Mouse (Mus musculus) small intestine, adult 2 months (tissue): Measurements from ENCODE around the gene Apobec1. TPM values are rescaled to one million over a fixed set of nuclear protein-coding genes. Genes with fewer than 3 reads are reported as not detected.
A peak's percentile ranks its signal among the peaks of the same experiment; 100 is the strongest.
"Not testable (repeated sequence)": the region's sequence is repeated elsewhere in the genome, so short reads cannot be mapped to it uniquely, and the experiment has no call there.

Experiments used
- H3K27ac ChIP-seq: fragments of 200-500 bp; 2 replicates; pipeline ENCODE4 v1.5.1; 2012; ENCODE audit warnings: low read depth, low read length, control low read depth, inconsistent platforms; ENCODE audit not compliant: insufficient read depth
- H3K27me3 ChIP-seq: fragments of 200-500 bp; 2 replicates; pipeline ENCODE4 v1.6.1; 2012; ENCODE audit warnings: mild to moderate bottlenecking, moderate library complexity, low read length, inconsistent platforms; ENCODE audit not compliant: control insufficient read depth, insufficient read depth
- H3K36me3 ChIP-seq: fragments of 200-500 bp; 2 replicates; pipeline ENCODE4 v1.6.1; 2012; ENCODE audit warnings: mild to moderate bottlenecking, low read length, control low read depth, inconsistent platforms; ENCODE audit not compliant: control insufficient read depth, insufficient read depth
- H3K4me1 ChIP-seq: fragments of 200-500 bp; 2 replicates; pipeline ENCODE4 v1.6.1; 2012; ENCODE audit warnings: low read length, inconsistent platforms, mixed read lengths; ENCODE audit not compliant: control insufficient read depth, insufficient read depth, insufficient read length
- H3K4me3 ChIP-seq: fragments of 200-500 bp; 2 replicates; pipeline ENCODE4 v1.5.1; 2012; ENCODE audit warnings: low read depth, mild to moderate bottlenecking, control low read depth, inconsistent platforms, low read length, moderate library complexity
- CTCF ChIP-seq: fragments of 200-500 bp; IDR thresholded peaks from 2 replicates; pipeline ENCODE4 v1.5.1; 2012; ENCODE audit warnings: low read depth, mild to moderate bottlenecking, control low read depth, inconsistent platforms, low read length, moderate library complexity, mixed read lengths; ENCODE audit not compliant: insufficient replicate concordance, insufficient read length; ENCODE audit errors: extremely low read depth
- POLR2A ChIP-seq: fragments of 200-500 bp; IDR thresholded peaks from 2 replicates; pipeline ENCODE4 v1.6.1; 2012; ENCODE audit warnings: low read depth, mild to moderate bottlenecking, control low read depth, inconsistent platforms, low read length, moderate library complexity
- WGBS: fragments of 180-500 bp; shearing (Covaris S2); methylation state at CpG from one replicate; pipeline ENCODE4 v1.1.7; 2018; 5-methylcytosine and 5-hydroxymethylcytosine counted together
- polyA plus RNA-seq: library from polyadenylated mRNA; depleted of rRNA; stranded (reverse); fragments of >200 nt; gene quantifications from 2 replicates; pipeline ENCODE4 v1.2.3, GENCODE M21; 2012; rRNA removed

Gene Apobec1
- polyA plus RNA-seq = 15.2 and 15.5 TPM in 2 replicates

DNA sequence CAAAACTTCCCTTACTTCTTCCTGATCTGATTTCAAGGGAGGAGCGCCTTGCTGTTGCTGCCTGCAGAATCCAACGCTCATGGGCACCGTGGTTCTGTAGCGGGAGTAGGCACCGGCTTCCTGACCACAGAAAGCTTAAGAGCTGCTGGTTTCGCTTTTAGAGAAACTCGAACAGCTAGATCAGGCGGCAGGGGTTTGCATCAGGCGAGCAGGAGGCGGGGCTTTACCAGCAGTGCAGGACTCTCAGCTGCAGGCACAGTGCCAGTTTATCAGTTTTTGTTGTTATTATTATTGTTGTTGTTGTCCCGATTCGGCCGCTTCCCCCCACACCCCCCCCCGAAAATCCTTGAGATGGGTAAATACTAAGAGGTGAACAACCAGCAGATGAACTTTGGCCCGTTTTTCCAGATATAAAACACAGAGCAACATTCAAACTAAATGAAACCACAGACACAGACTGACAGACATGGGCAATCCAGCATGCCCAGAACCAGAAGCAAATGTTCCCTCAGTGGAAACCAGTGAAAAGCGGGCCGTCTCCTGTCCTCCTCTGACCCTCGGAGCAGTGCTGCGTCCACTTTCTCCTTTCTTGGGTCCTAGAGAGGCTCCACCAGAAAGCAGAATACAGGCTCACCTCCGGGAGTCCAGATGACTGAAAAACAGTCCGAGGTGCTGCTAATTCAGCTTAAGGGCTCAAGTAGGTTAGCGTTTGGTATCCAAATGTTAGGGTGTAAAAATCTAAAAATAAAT, at the start of gene Apobec1:
Apobec1 (minus strand) TSS at position 203 of the 750 bp plus-strand sequence.
- under 1% methylated on average over 22 of the region's 22 CpGs for WGBS
- Histone ChIP-seq H3K36me3 (no peaks in the 10 kb centered on the region), H3K27ac (peak within 1 kb of the TSS; percentile 77), H3K27me3 (no peaks in the 10 kb centered on the region), H3K4me1 (peaks cover 3% of the 10 kb centered on the region; the same call in 1 of the 2 replicates), H3K4me3 (peak within 1 kb of the TSS; percentile 70)
- TF ChIP-seq CTCF (no peak), POLR2A (peak; percentile 50; the same call in 1 of the 2 replicates)

DNA sequence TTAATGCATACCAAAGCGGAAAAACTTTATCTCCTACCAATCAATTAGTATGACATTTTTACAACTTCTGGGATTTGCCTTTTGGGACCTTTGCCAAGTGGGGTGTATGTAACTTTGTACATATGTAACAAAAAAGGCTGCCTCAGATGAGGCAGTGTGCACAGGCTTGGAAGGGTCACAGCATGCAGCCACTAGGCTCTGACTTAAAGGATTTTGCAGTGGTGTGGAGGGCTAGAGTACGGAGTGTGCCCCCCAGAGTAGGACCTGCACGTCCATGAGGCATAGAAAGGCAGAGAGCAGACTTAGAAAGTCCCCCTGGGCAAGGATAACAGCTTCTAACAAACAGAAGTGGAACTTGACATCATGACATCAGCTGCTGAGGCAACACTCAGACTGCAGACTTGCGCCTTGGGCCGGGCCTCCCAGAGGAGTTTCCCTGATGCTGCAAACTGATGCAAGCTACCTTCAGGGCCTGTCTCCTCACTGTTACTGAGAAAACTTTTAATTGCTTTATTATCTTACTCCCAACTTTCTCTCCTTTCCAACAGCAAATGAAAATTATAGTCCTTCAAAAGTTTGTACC, 48.2 kb upstream of the Apobec1 start:
- WGBS = 37% methylated on average over 5 of the region's 5 CpGs
- peaks cover 3% of the 10 kb centered on the region; the same call in 1 of the 2 replicates for H3K27me3 ChIP-seq
- no peak for TF ChIP-seq POLR2A
- no peak for TF ChIP-seq CTCF

GRCm38 (mm10) chr6:122649903-122650302, 47.7 kb upstream of the Apobec1 start:
- TF ChIP-seq CTCF (no peak), POLR2A (no peak)
- H3K4me1 ChIP-seq = no peaks in the 10 kb centered on the region
- H3K4me3 ChIP-seq = no peak overlapping the region
- H3K27me3 ChIP-seq = peaks cover 1% of the 10 kb centered on the region; the same call in 1 of the 2 replicates
- H3K27ac ChIP-seq = no peak overlapping the region
- 72% methylated on average over 3 of the region's 3 CpGs for WGBS
- H3K36me3 ChIP-seq = no peaks in the 10 kb centered on the region

More for the DNA sequence above, 48.2 kb upstream of the Apobec1 start:
- no peaks in the 10 kb centered on the region for H3K36me3 ChIP-seq
- no peaks in the 10 kb centered on the region for H3K4me1 ChIP-seq
- no peak overlapping the region for H3K27ac ChIP-seq
- no peak overlapping the region for H3K4me3 ChIP-seq

- not testable (repeated sequence) for H3K27ac ChIP-seq, H3K4me3 ChIP-seq, H3K4me1 ChIP-seq, H3K27me3 ChIP-seq, H3K36me3 ChIP-seq
- 93% methylated on average over 21 of the region's 21 CpGs for WGBS
Measured at GRCm38 (mm10) chr6:122644196-122644595, 42.0 kb upstream of the Apobec1 start.

DNA sequence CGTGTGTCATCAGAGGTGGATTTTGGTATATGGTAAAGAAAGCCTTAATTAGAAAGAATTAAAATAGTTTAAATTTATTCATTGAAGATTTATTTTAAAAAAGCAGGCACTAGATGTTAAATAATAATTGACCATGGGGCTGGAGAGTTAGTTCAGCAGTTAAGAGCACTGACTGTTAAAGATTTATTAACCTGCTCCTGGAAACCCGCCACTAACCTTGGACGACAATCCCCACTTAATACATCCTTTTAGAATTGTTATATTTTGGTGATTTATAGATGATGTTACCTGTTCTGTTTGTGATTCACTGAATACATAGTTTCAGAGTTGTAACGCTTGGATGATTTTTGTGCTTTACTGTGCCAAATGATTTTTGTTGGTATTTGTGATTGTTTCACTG, 35.3 kb upstream of the Apobec1 start:
- not testable (repeated sequence) for H3K4me1 ChIP-seq, H3K4me3 ChIP-seq, H3K36me3 ChIP-seq, H3K27ac ChIP-seq, H3K27me3 ChIP-seq
- 62% methylated on average over 4 of the region's 4 CpGs for WGBS

GRCm38 (mm10) chr6:122636666-122637065, 34.4 kb upstream of the Apobec1 start:
- H3K36me3 ChIP-seq = no peaks in the 10 kb centered on the region
- WGBS = 23% methylated on average over 3 of the region's 3 CpGs
- TF ChIP-seq CTCF (peak; percentile 47; the same call in 1 of the 2 replicates), POLR2A (no peak)

GRCm38 (mm10) chr6:122635315-122635714, 33.1 kb upstream of the Apobec1 start:
- TF ChIP-seq POLR2A (no peak), CTCF (no peak)
- no peaks in the 10 kb centered on the region for H3K36me3 ChIP-seq
- 61% methylated on average over 7 of the region's 7 CpGs for WGBS

More at GRCm38 (mm10) chr6:122636666-122637065, 34.4 kb upstream of the Apobec1 start:
- Histone ChIP-seq H3K4me3 (no peak overlapping the region), H3K4me1 (0 out of 2 replicates have a peak, but pooled peaks cover 4% of the 10 kb centered on the region), H3K27ac (no peak overlapping the region), H3K27me3 (no peaks in the 10 kb centered on the region)

DNA sequence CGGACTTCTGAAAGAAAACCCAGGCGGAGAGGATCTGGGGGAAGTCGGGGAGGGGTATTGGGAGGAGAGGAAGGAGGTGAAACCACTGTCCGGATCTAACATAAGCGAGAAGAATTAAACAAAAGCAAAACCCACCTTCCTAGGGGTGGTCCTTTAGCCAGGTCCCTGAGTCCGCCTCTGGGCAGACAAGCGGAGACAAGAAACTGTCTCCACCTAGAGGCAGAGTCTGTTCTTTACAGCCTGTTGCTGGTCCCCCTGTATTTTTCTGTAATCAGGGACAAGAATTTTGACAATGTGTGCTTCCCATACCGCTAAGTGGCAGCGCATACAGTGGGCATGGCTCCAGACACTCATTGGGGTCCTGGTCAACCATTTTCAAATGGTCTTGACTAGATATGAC, 31.2 kb upstream of the Apobec1 start:
- TF ChIP-seq POLR2A = no peak
- TF ChIP-seq CTCF = peak; percentile 61; the same call in 1 of the 2 replicates
- H3K36me3 ChIP-seq = no peaks in the 10 kb centered on the region
- H3K4me1 ChIP-seq = 0 out of 2 replicates have a peak, but pooled peaks cover 4% of the 10 kb centered on the region
- H3K27ac ChIP-seq = no peak overlapping the region
- 0 out of 2 replicates have a peak overlapping the region, but pooled peaks have one; percentile 6 for H3K4me3 ChIP-seq
- H3K27me3 ChIP-seq = no peaks in the 10 kb centered on the region
- WGBS = 40% methylated on average over 9 of the region's 9 CpGs

More at GRCm38 (mm10) chr6:122635315-122635714, 33.1 kb upstream of the Apobec1 start:
- H3K27ac ChIP-seq = no peak overlapping the region
- H3K4me1 ChIP-seq = 0 out of 2 replicates have a peak, but pooled peaks cover 4% of the 10 kb centered on the region
- H3K4me3 ChIP-seq = no peak overlapping the region
- H3K27me3 ChIP-seq = no peaks in the 10 kb centered on the region
